Mouse (Mus musculus) cerebellum, adult 2 months (tissue): ENCODE results near the gene Arhgap18.

Source experiments
- CTCF ChIP-seq: fragments of 200-500 bp; IDR thresholded peaks from 2 replicates; pipeline ENCODE4 v1.5.1; 2011; ENCODE audit warnings: low read depth, mild to moderate bottlenecking, control low read depth, low read length, moderate library complexity, borderline replicate concordance; ENCODE audit not compliant: insufficient read depth
- POLR2A ChIP-seq: fragments of 200-500 bp; IDR thresholded peaks from 2 replicates; pipeline ENCODE4 v1.6.1; 2011; ENCODE audit warnings: low read length, control low read depth, borderline replicate concordance; ENCODE audit not compliant: insufficient read depth

DNA sequence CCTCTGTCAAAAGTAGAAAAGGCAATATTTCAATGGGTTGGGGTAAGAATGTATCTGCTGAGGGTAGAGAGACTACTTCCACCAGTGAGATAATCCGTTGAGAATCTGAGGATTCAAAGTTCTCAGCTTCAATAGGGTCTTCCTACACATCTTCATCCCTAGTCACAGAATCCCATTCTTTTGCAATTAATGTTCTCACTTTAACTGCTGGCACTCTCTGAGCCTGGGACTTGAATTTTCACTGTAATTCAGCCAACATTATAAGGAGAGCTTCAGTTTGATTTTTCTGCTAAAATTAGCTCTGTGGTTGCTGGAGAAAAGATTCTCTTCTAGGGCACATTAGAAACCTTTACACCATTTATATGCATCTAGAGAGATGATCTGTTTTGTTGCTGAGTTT lies 150.6 kb downstream of the Arhgap18 start:
- no peak for TF ChIP-seq POLR2A
- no peak for TF ChIP-seq CTCF
